Mouse (Mus musculus) spleen, adult 2 months (tissue): ENCODE measurements around the gene Sash1.

ENCODE experiments used
- CTCF ChIP-seq: fragments of 200-500 bp; IDR thresholded peaks from 2 replicates; pipeline ENCODE4 v1.5.1; 2011; ENCODE audit warnings: mild to moderate bottlenecking, inconsistent platforms; ENCODE audit not compliant: insufficient read depth, insufficient read length, insufficient replicate concordance; ENCODE audit errors: extremely low read depth
- POLR2A ChIP-seq: fragments of 200-500 bp; IDR thresholded peaks from 2 replicates; pipeline ENCODE4 v1.6.1; 2011; ENCODE audit warnings: low read depth, low read length, inconsistent platforms

GRCm38 (mm10) chr10:8762771-8763170 is 123.1 kb downstream of the Sash1 start:
- no peak for TF ChIP-seq POLR2A
- no peak for TF ChIP-seq CTCF
